Mouse (Mus musculus): ENCODE results near the gene Elmo1. TPM values are rescaled to one million over a fixed set of nuclear protein-coding genes. Genes with fewer than 3 reads are reported as not detected.

Elmo1 gene
- polyA plus RNA-seq, 1 experiment from 2014 or later: 17.4 TPM

DNA sequence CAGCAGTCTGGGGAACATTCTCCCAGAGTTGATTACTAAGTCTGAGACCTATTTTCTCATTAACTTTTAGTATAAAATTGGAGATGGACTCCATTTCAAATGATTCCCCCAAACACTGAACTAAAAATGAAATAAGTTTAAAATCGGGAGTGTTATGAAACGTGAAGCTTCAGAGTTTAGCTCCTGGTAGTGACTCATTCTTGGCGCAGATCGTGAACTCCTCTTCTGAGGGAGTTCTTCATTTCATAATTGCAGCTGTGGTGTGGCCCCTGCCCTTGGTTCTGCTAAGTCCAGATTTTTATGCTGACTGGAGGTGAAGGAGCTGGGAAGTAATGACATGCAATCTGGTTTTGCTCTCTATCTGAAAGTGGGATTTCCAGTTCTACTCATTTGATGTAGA, 307.9 kb downstream of the Elmo1 start:
- no peaks in the 10 kb centered on the region for H3K9me3 ChIP-seq
- H3K27ac ChIP-seq: no peak overlapping the region
- no peak overlapping the region for H3K4me2 ChIP-seq
- no peak overlapping the region for H3K9ac ChIP-seq
- no peak overlapping the region for H3K4me3 ChIP-seq
- H3K36me3 ChIP-seq: no peaks in the 10 kb centered on the region
- WGBS: 79% methylated on average over 4 of the region's 4 CpGs
- H3K27me3 ChIP-seq: no peaks in the 10 kb centered on the region
- no peak for ATAC-seq (ENCODE audit: insufficient number of reproducible peaks, low FRiP score, low TSS enrichment, low read depth)
- no peaks in the 10 kb centered on the region for H3K4me1 ChIP-seq

GRCm38 (mm10) chr13:20404530-20404929, 314.1 kb downstream of the Elmo1 start:
- no peaks in the 10 kb centered on the region for H3K27me3 ChIP-seq
- H3K4me2 ChIP-seq: no peak overlapping the region
- ATAC-seq (ENCODE audit: insufficient number of reproducible peaks, low FRiP score, low TSS enrichment, low read depth): no peak
- no peak overlapping the region for H3K4me3 ChIP-seq
- no peak overlapping the region for H3K27ac ChIP-seq
- no peaks in the 10 kb centered on the region for H3K4me1 ChIP-seq
- no peaks in the 10 kb centered on the region for H3K36me3 ChIP-seq
- 79% methylated on average over 3 of the region's 3 CpGs for WGBS
- H3K9ac ChIP-seq: no peak overlapping the region
- H3K9me3 ChIP-seq: no peaks in the 10 kb centered on the region

- Histone ChIP-seq H3K36me3 (no peaks in the 10 kb centered on the region), H3K4me2 (no peak overlapping the region), H3K9me3 (no peaks in the 10 kb centered on the region), H3K4me3 (no peak overlapping the region), H3K4me1 (no peaks in the 10 kb centered on the region), H3K27me3 (no peaks in the 10 kb centered on the region), H3K9ac (no peak overlapping the region), H3K27ac (no peak overlapping the region)
- WGBS: 73% methylated on average over 11 of the region's 11 CpGs
- ATAC-seq (ENCODE audit: insufficient number of reproducible peaks, low FRiP score, low TSS enrichment, low read depth): no peak
These were observed 316.2 kb downstream of the Elmo1 start for GRCm38 (mm10) chr13:20406470-20407213.

DNA sequence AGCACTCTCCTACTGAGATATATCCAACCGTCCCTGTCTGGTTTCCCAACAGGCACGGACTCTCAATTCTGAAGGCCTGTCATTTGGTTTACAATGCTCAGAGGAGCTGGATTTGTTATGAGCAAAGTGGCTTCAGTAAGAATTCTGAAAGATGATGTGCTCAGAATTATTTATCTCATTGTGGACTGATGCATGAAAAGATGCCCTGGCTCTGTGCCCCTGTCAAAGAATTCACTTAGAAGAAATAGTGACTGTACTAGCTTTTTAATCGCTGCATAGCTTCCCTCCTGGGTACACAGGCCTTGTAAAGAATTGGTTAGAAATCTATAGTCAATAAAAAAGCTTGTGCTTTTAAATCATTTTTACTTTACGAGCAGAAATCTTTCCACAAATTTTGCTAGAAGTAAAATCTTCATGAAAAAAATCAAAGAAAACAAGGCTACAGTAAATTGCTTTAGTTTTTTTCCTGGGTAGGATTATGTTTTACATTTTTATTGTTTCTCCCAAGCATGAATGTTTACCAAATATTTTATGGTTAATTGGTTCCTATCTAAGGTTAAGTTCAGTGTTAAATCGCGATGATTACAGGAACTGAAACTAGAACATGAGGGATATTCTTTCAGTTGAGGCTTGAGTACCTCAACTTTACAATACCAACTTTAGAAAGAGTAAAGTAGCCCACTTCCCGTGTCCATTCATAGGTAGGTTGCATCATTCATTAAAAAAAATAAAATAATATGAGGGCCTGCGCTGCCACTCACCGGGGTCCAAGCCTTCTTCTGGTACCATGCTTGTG, 320.1 kb downstream of the Elmo1 start:
- WGBS: 77% methylated on average over 9 of the region's 9 CpGs
- no peaks in the 10 kb centered on the region for H3K9me3 ChIP-seq
- no peaks in the 10 kb centered on the region for H3K36me3 ChIP-seq

GRCm38 (mm10) chr13:20416691-20417660, 326.6 kb downstream of the Elmo1 start:
- Histone ChIP-seq H3K4me1 (no peaks in the 10 kb centered on the region), H3K9me3 (no peaks in the 10 kb centered on the region), H3K4me3 (no peak overlapping the region), H3K36me3 (no peaks in the 10 kb centered on the region), H3K9ac (no peak overlapping the region), H3K27ac (no peak overlapping the region), H3K4me2 (no peak overlapping the region), H3K27me3 (no peaks in the 10 kb centered on the region)
- ATAC-seq (ENCODE audit: insufficient number of reproducible peaks, low FRiP score, low TSS enrichment, low read depth): no peak
- 31% methylated on average over 5 of the region's 5 CpGs for WGBS

More for the DNA sequence above, 320.1 kb downstream of the Elmo1 start:
- H3K27me3 ChIP-seq: no peaks in the 10 kb centered on the region
- H3K27ac ChIP-seq: no peak overlapping the region
- H3K4me1 ChIP-seq: no peaks in the 10 kb centered on the region
- no peak overlapping the region for H3K9ac ChIP-seq
- H3K4me2 ChIP-seq: no peak overlapping the region
- no peak overlapping the region for H3K4me3 ChIP-seq
- no peak for ATAC-seq (ENCODE audit: insufficient number of reproducible peaks, low FRiP score, low TSS enrichment, low read depth)

GRCm38 (mm10) chr13:20430998-20431397, 340.6 kb downstream of the Elmo1 start:
- 81% methylated on average over 6 of the region's 6 CpGs for WGBS

GRCm38 (mm10) chr13:20433221-20433858, 342.9 kb downstream of the Elmo1 start:
- Histone ChIP-seq H3K4me1 (no peaks in the 10 kb centered on the region), H3K27ac (no peak overlapping the region), H3K4me3 (no peak overlapping the region), H3K9ac (no peak overlapping the region), H3K36me3 (no peaks in the 10 kb centered on the region), H3K9me3 (no peaks in the 10 kb centered on the region), H3K4me2 (no peak overlapping the region), H3K27me3 (no peaks in the 10 kb centered on the region)
- no peak for ATAC-seq (ENCODE audit: insufficient number of reproducible peaks, low FRiP score, low TSS enrichment, low read depth)
- 68% methylated on average over 4 of the region's 4 CpGs for WGBS

More at GRCm38 (mm10) chr13:20430998-20431397, 340.6 kb downstream of the Elmo1 start:
- no peak overlapping the region for H3K27ac ChIP-seq
- no peaks in the 10 kb centered on the region for H3K27me3 ChIP-seq
- no peak overlapping the region for H3K9ac ChIP-seq
- H3K4me3 ChIP-seq: no peak overlapping the region
- no peaks in the 10 kb centered on the region for H3K9me3 ChIP-seq
- ATAC-seq (ENCODE audit: insufficient number of reproducible peaks, low FRiP score, low TSS enrichment, low read depth): no peak
- H3K4me1 ChIP-seq: no peaks in the 10 kb centered on the region
- H3K4me2 ChIP-seq: no peak overlapping the region
- no peaks in the 10 kb centered on the region for H3K36me3 ChIP-seq

DNA sequence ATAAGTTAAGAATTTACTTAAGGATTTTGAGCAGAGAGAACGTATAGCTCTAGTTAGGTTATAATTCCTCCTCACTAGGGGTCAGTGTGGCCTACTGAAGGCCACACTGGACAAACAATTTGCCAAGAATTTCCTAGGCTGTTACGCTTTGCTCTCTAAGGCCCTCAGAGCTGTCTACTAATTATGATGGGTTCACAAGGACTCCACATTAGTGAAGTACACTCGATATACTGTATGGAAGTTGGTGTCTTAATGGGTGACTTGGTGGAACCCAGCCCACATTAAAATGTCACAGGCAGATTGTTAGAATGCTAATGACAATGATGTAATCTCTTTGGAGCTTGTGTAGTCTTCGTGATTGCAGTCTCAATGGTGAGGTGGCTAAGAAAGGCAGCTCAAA, 343.7 kb downstream of the Elmo1 start:
- Histone ChIP-seq H3K27ac (no peak overlapping the region), H3K27me3 (no peaks in the 10 kb centered on the region), H3K4me1 (no peaks in the 10 kb centered on the region), H3K4me2 (no peak overlapping the region), H3K9ac (no peak overlapping the region), H3K36me3 (no peaks in the 10 kb centered on the region), H3K9me3 (no peaks in the 10 kb centered on the region), H3K4me3 (no peak overlapping the region)
- ATAC-seq (ENCODE audit: insufficient number of reproducible peaks, low FRiP score, low TSS enrichment, low read depth): no peak
- WGBS: 66% methylated on average over 4 of the region's 4 CpGs

GRCm38 (mm10) chr13:20439488-20439887, 349.1 kb downstream of the Elmo1 start:
- H3K4me3 ChIP-seq: no peak overlapping the region
- no peak overlapping the region for H3K4me2 ChIP-seq
- H3K27me3 ChIP-seq: no peaks in the 10 kb centered on the region
- no peak for ATAC-seq (ENCODE audit: insufficient number of reproducible peaks, low FRiP score, low TSS enrichment, low read depth)
- WGBS: 74% methylated on average over 1 of the region's 1 CpGs
- H3K9ac ChIP-seq: no peak overlapping the region
- no peaks in the 10 kb centered on the region for H3K9me3 ChIP-seq
- no peaks in the 10 kb centered on the region for H3K36me3 ChIP-seq
- no peak overlapping the region for H3K27ac ChIP-seq
- no peaks in the 10 kb centered on the region for H3K4me1 ChIP-seq

- no peaks in the 10 kb centered on the region for H3K9me3 ChIP-seq
- H3K4me1 ChIP-seq: no peaks in the 10 kb centered on the region
- H3K4me3 ChIP-seq: no peak overlapping the region
- no peak overlapping the region for H3K9ac ChIP-seq
- no peak overlapping the region for H3K27ac ChIP-seq
- 89% methylated on average over 7 of the region's 7 CpGs for WGBS
- no peak for ATAC-seq (ENCODE audit: insufficient number of reproducible peaks, low FRiP score, low TSS enrichment, low read depth)
- no peak overlapping the region for H3K4me2 ChIP-seq
- H3K27me3 ChIP-seq: no peaks in the 10 kb centered on the region
- no peaks in the 10 kb centered on the region for H3K36me3 ChIP-seq
These were observed 360.5 kb downstream of the Elmo1 start for GRCm38 (mm10) chr13:20450831-20451353.

DNA sequence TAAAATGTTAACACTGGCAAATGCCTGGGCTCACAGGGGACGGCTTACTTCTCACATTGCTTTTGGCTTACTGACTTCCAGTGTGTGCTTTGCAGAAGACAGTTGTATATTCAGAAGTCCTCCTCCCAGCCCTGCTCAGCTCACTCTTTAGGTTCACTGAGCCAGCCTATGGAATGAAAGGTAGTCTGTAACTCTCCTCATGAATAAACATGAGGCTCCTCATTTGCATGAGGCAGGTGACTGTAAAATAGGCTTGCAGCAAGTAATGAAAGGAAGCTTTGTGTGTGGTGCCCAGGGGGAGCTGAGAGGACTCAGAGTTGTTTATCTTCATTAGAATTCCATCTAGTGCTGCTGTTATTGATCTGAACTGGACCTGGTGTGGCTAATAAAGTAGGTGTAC, 364.0 kb downstream of the Elmo1 start:
- ATAC-seq (ENCODE audit: insufficient number of reproducible peaks, low FRiP score, low TSS enrichment, low read depth): no peak
- H3K9me3 ChIP-seq: no peaks in the 10 kb centered on the region
- H3K27ac ChIP-seq: no peak overlapping the region
- H3K4me2 ChIP-seq: no peak overlapping the region
- no peaks in the 10 kb centered on the region for H3K27me3 ChIP-seq
- no peaks in the 10 kb centered on the region for H3K36me3 ChIP-seq
- no peaks in the 10 kb centered on the region for H3K4me1 ChIP-seq
- no peak overlapping the region for H3K4me3 ChIP-seq
- H3K9ac ChIP-seq: no peak overlapping the region
- 68% methylated on average over 1 of the region's 1 CpGs for WGBS
